Mouse (Mus musculus) liver, embryonic 14.5 days (tissue): Measurements from ENCODE around the gene Bace1.

Experiments used
- CTCF ChIP-seq: IDR thresholded peaks from 2 replicates; pipeline ENCODE4 v1.5.1; 2016; ENCODE audit warnings: antibody characterized with exemption, low read depth, control low read depth
- EP300 ChIP-seq: IDR thresholded peaks from 2 replicates; pipeline ENCODE4 v1.6.1; 2016; ENCODE audit warnings: antibody characterized with exemption, low read depth

DNA sequence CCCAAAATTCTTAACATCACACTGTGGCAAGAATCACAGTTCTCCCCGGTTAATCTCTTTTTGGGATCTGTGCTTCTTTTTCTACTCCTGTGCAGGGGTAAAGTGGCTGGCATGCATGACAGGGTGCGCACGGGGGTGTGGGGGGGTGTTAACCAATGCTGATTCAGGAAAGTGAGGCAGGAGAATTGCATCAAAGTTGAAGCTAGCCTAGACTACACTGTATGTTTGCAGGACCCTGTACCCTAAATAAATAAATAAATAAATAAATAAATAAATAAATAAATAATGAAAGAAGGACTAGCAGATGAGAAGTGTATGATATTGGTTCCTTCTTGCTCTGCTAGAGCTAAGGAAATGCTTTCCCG is 329 bp upstream of the Bace1 start:
- TF ChIP-seq CTCF (no peak), EP300 (no peak)
